In the genomic region with DNA sequence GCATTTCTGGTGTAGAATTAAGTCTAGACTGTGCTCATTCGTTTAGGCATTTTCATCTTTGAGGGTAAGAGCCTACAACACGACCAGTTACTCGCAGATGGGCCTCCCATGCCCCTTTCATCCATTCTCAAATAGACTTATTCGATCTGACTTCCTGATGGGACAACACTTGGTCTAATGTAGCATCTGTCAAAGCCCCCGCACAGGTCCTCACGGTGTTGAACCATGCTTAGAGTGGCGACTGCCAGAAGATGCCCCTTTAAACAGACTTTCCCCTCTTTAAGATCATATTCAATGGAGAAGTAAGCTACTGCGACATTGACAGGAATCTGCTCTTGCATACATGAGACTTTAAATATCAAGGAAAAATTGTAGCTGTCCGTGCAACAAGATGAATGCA, we compare ENCODE assay signal across 20 mouse cellular contexts.
DNase-seq lines count a peak whose midpoint lies in the region; ATAC-seq and TF ChIP-seq lines count a peak whose summit lies in the region.
"Had no signal": no experiment of that assay in that cellular context is flagged by ENCODE, and none has a peak within 500 bp of the region (broad histone marks: within the 10 kb centered on the region; RNA-seq: fewer than 3 reads in every experiment).

No protein-coding gene starts in this region.

- peak overlapping the region; percentile 21; the same call in 1 of the 2 replicates for H3K27ac ChIP-seq in forebrain, postnatal 0 days (ENCODE audit: low read depth, low read length)
- H3K27ac ChIP-seq in forebrain, embryonic 11.5 days (ENCODE audit: low read depth, low read length), result no peak overlapping the region
- no peak overlapping the region for H3K27ac ChIP-seq in gastrocnemius, adult 2 months
- H3K27ac ChIP-seq: embryonic facial prominence, embryonic 12.5 days; embryonic facial prominence, embryonic 15.5 days; forebrain, embryonic 13.5 days; heart, embryonic 13.5 days; hindbrain, embryonic 12.5 days; hindbrain, embryonic 15.5 days had no signal

- peaks cover 6% of the 10 kb centered on the region; the same call in 1 of the 2 replicates for H3K4me1 ChIP-seq in forebrain, postnatal 0 days (ENCODE audit: insufficient read depth)
- peaks cover 3% of the 10 kb centered on the region; the same call in 1 of the 2 replicates for H3K4me1 ChIP-seq in forebrain, embryonic 11.5 days (replicated peaks; ENCODE audit: control insufficient read depth, insufficient read depth, low read length)
- H3K4me1 ChIP-seq: embryonic facial prominence, embryonic 12.5 days; embryonic facial prominence, embryonic 15.5 days; heart, embryonic 13.5 days had no signal

- no peaks in the 10 kb centered on the region for H3K27me3 ChIP-seq in forebrain, postnatal 0 days (ENCODE audit: insufficient read depth, low read length)
- H3K27me3 ChIP-seq in forebrain, embryonic 11.5 days (ENCODE audit: control insufficient read depth, insufficient read depth, low read length), result no peaks in the 10 kb centered on the region
- H3K27me3 ChIP-seq: CH12.LX; embryonic facial prominence, embryonic 12.5 days; embryonic facial prominence, embryonic 15.5 days; forebrain, embryonic 13.5 days; heart, embryonic 13.5 days; hindbrain, embryonic 12.5 days; hindbrain, embryonic 15.5 days had no signal

- no peak overlapping the region for H3K4me3 ChIP-seq in forebrain, postnatal 0 days (ENCODE audit: low read depth, low read length)
- H3K4me3 ChIP-seq in forebrain, embryonic 11.5 days (ENCODE audit: low read depth, low read length), result no peak overlapping the region
- no peak overlapping the region for H3K4me3 ChIP-seq in gastrocnemius, adult 2 months
- H3K4me3 ChIP-seq: embryonic facial prominence, embryonic 12.5 days; embryonic facial prominence, embryonic 15.5 days; erythroblast, embryonic 14.5 days; forebrain, embryonic 13.5 days; heart, embryonic 13.5 days; hindbrain, embryonic 12.5 days; hindbrain, embryonic 15.5 days had no signal

- no peaks in the 10 kb centered on the region for H3K9me3 ChIP-seq in forebrain, postnatal 0 days (ENCODE audit: low read length)
- no peaks in the 10 kb centered on the region for H3K9me3 ChIP-seq in forebrain, embryonic 11.5 days (ENCODE audit: control insufficient read depth, low read length)
- H3K9me3 ChIP-seq: embryonic facial prominence, embryonic 12.5 days; embryonic facial prominence, embryonic 15.5 days; forebrain, embryonic 13.5 days; heart, embryonic 13.5 days; hindbrain, embryonic 12.5 days; hindbrain, embryonic 15.5 days had no signal

- H3K9ac ChIP-seq in forebrain, postnatal 0 days, result no peak overlapping the region
- H3K9ac ChIP-seq in forebrain, embryonic 11.5 days (ENCODE audit: low read length), result no peak overlapping the region
- H3K9ac ChIP-seq: embryonic facial prominence, embryonic 12.5 days; embryonic facial prominence, embryonic 15.5 days; forebrain, embryonic 13.5 days; heart, embryonic 13.5 days; hindbrain, embryonic 12.5 days had no signal

- no peaks in the 10 kb centered on the region for H3K36me3 ChIP-seq in forebrain, postnatal 0 days (ENCODE audit: insufficient read depth)
- no peaks in the 10 kb centered on the region for H3K36me3 ChIP-seq in forebrain, embryonic 11.5 days (ENCODE audit: control insufficient read depth, insufficient read depth, low read length)
- H3K36me3 ChIP-seq: embryonic facial prominence, embryonic 12.5 days; embryonic facial prominence, embryonic 15.5 days; G1E; heart, embryonic 13.5 days; hindbrain, embryonic 12.5 days; hindbrain, embryonic 15.5 days had no signal

- no peak for TF ChIP-seq CTCF in forebrain, postnatal 0 days (IDR thresholded peaks at IDR 0.05; ENCODE audit: low read depth)
- TF ChIP-seq CTCF in gastrocnemius, adult 2 months (IDR thresholded peaks at IDR 0.05), result no peak

- intact Hi-C loops in gastrocnemius, adult 2 months (cut with DNase I), result no loop called here

- no peak for DNase-seq in forebrain, postnatal 0 days
- no peak for DNase-seq in forebrain, embryonic 11.5 days (ENCODE audit: low spot score)
- DNase-seq in CD4-positive helper T cell, adult 2 months (ENCODE audit: low read depth, low spot score), result peak; percentile 6
- DNase-seq in thymus, postnatal 14 days, result peak; percentile 49
- DNase-seq in thymus, postnatal 4 days, result peak; percentile 53
- no peak for DNase-seq in gastrocnemius, adult 2 months
- no peak for DNase-seq in adrenal gland, adult (ENCODE audit: inconsistent age in 2 of 2, low spot score in 1 of 2)
- DNase-seq: adrenal gland, adult 2 months; gastrocnemius, postnatal 25 days; heart, adult 18-20 months had no signal

- H3K4me2 ChIP-seq in forebrain, postnatal 0 days (ENCODE audit: low read depth), result no peak overlapping the region
- no peak overlapping the region for H3K4me2 ChIP-seq in forebrain, embryonic 11.5 days (ENCODE audit: low read depth, low read length, severe bottlenecking)
- H3K4me2 ChIP-seq: embryonic facial prominence, embryonic 12.5 days; embryonic facial prominence, embryonic 15.5 days; forebrain, embryonic 13.5 days; heart, embryonic 13.5 days; hindbrain, embryonic 12.5 days; hindbrain, embryonic 15.5 days had no signal

- 0 out of 2 replicates have a peak, but pooled peaks have one; percentile 6 for ATAC-seq in forebrain, postnatal 0 days
- ATAC-seq in forebrain, embryonic 11.5 days (replicated peaks; ENCODE audit: low FRiP score), result no peak
- ATAC-seq: Patski had no signal

- 74% methylated on average over 9 of the region's 9 CpGs for WGBS in forebrain, postnatal 0 days
- 83% methylated on average over 9 of the region's 9 CpGs for WGBS in forebrain, embryonic 11.5 days

Comparison
In these comparisons a context has a peak if more than half of its experiments do, and no peak if none do; other contexts are left out.
1. DNase-seq: peak in CD4-positive helper T cell, adult 2 months (single experiment), thymus, postnatal 14 days (single experiment) and thymus, postnatal 4 days (single experiment); none in forebrain, postnatal 0 days (single experiment), forebrain, embryonic 11.5 days (single experiment), gastrocnemius, adult 2 months (single experiment) and adrenal gland, adult (0 of 2).